Mouse (Mus musculus) kidney, adult 2 months (tissue): Measurements from ENCODE around the gene Ndc1.

Experiments used
- CTCF ChIP-seq: fragments of 200-500 bp; conservative IDR thresholded peaks from 2 replicates; pipeline ENCODE4 v1.5.1; 2011; ENCODE audit warnings: low read depth, mild to moderate bottlenecking, control low read depth, low read length, moderate library complexity, mixed read lengths; ENCODE audit not compliant: insufficient read depth, insufficient read length
- POLR2A ChIP-seq: fragments of 200-500 bp; IDR thresholded peaks from one replicate; pipeline ENCODE4 v1.6.1; 2011; ENCODE audit warnings: low read depth, low read length, control low read depth

GRCm38 (mm10) chr4:107354543-107354942 lies 13.0 kb upstream of the Ndc1 start:
- TF ChIP-seq POLR2A: no peak
- TF ChIP-seq CTCF: no peak
